Mouse (Mus musculus) MEL (cell line): Measurements from ENCODE around the gene Rims3. TPM values are rescaled to one million over a fixed set of nuclear protein-coding genes. Genes with fewer than 3 reads are reported as not detected.

ENCODE experiments used
- DNase-seq: peaks from one replicate; pipeline ENCODE4 v3.0.0; 2011; ENCODE audit warnings: low read depth, low spot score
- H3K27ac ChIP-seq: 2 replicates; pipeline ENCODE4 v1.5.1; 2012; ENCODE audit warnings: low read depth, mild to moderate bottlenecking, control low read depth, low read length, moderate library complexity; ENCODE audit not compliant: control insufficient read depth
- H3K27me3 ChIP-seq, 2 experiments: fragments of 150-350 bp in 1 of 2; sonication (generic) in 1 of 2; 2 replicates each; pipeline ENCODE4 v1.6.1; 2012; ENCODE audit warnings: low read length in 2 of 2, mild to moderate bottlenecking in 2 of 2, improper control_type of control experiment in 1 of 2, moderate library complexity in 1 of 2; ENCODE audit not compliant: insufficient read depth in 2 of 2, control insufficient read depth in 1 of 2
- H3K36me3 ChIP-seq, 2 experiments: 2 replicates each; pipeline ENCODE4 v1.6.1; 2012 to 2014; ENCODE audit warnings: low read length in 2 of 2, improper control_type of control experiment in 1 of 2, inconsistent platforms in 1 of 2, mild to moderate bottlenecking in 1 of 2; ENCODE audit not compliant: insufficient read depth in 2 of 2, control insufficient read depth in 1 of 2
- H3K4me1 ChIP-seq, 2 experiments: fragments of 150-350 bp in 1 of 2; sonication (generic) in 1 of 2; 2 replicates each; pipeline ENCODE4 v1.6.1; 2012; ENCODE audit warnings: low read length in 2 of 2, improper control_type of control experiment in 1 of 2, mild to moderate bottlenecking in 1 of 2; ENCODE audit not compliant: insufficient read depth in 2 of 2, control insufficient read depth in 1 of 2
- H3K4me3 ChIP-seq, 2 experiments: fragments of 150-350 bp in 1 of 2; sonication (generic) in 1 of 2; 2 replicates each; pipeline ENCODE4 v1.5.1; 2012; ENCODE audit warnings: low read depth in 2 of 2, low read length in 2 of 2, mild to moderate bottlenecking in 2 of 2, moderate library complexity in 2 of 2, control low read depth in 1 of 2, improper control_type of control experiment in 1 of 2; ENCODE audit not compliant: control insufficient read depth in 1 of 2, insufficient read depth in 1 of 2
- H3K79me2 ChIP-seq: 2 replicates; pipeline ENCODE4 v1.6.1; 2012; ENCODE audit warnings: mild to moderate bottlenecking, low read length, moderate library complexity; ENCODE audit not compliant: control insufficient read depth, poor library complexity, insufficient read depth
- H3K9ac ChIP-seq: 2 replicates; pipeline ENCODE4 v1.6.1; 2012; ENCODE audit warnings: low read depth, mild to moderate bottlenecking, control low read depth, low read length, moderate library complexity; ENCODE audit not compliant: control insufficient read depth, poor library complexity, severe bottlenecking
- H3K9me3 ChIP-seq: fragments of 150-350 bp; sonication (generic); replicated peaks from 2 replicates; pipeline ENCODE4 v1.6.1; 2012; ENCODE audit warnings: mild to moderate bottlenecking, low read length, improper control_type of control experiment, moderate library complexity; ENCODE audit not compliant: insufficient read depth
- CHD1 ChIP-seq: IDR thresholded peaks from 2 replicates; pipeline ENCODE4 v1.6.1; 2012; ENCODE audit warnings: low read depth, mild to moderate bottlenecking, inconsistent platforms, low read length, improper control_type of control experiment
- CTCF ChIP-seq, 3 experiments: IDR thresholded peaks in 2 of 3; conservative IDR thresholded peaks in 1 of 3; 2 replicates each; pipeline ENCODE4 v1.5.1; 2011 to 2012; ENCODE audit warnings: low read length in 3 of 3, low read depth in 2 of 3, mild to moderate bottlenecking in 2 of 3, improper control_type of control experiment in 1 of 3, inconsistent platforms in 1 of 3, mixed read lengths in 1 of 3, moderate library complexity in 1 of 3; ENCODE audit not compliant: control insufficient read depth in 1 of 3, insufficient read depth in 1 of 3, poor library complexity in 1 of 3, severe bottlenecking in 1 of 3
- E2F4 ChIP-seq: IDR thresholded peaks from 2 replicates; pipeline ENCODE4 v1.6.1; 2011; ENCODE audit warnings: low read depth, low read length, improper control_type of control experiment, borderline replicate concordance
- ELF1 ChIP-seq: IDR thresholded peaks from 2 replicates; pipeline ENCODE4 v1.6.1; 2014; ENCODE audit warnings: low read depth, mild to moderate bottlenecking, inconsistent platforms, low read length, improper control_type of control experiment, moderate library complexity
- EP300 ChIP-seq, 2 experiments: IDR thresholded peaks; 2 replicates each; pipeline ENCODE4 v1.6.1; 2011; ENCODE audit warnings: improper control_type of control experiment in 2 of 2, low read length in 2 of 2, low read depth in 1 of 2, mild to moderate bottlenecking in 1 of 2
- HCFC1 ChIP-seq: IDR thresholded peaks from 2 replicates; pipeline ENCODE4 v1.6.1; 2012; ENCODE audit warnings: low read depth, mild to moderate bottlenecking, inconsistent platforms, low read length, improper control_type of control experiment, moderate library complexity
- JUND ChIP-seq: IDR thresholded peaks from 2 replicates; pipeline ENCODE4 v1.6.1; 2011; ENCODE audit warnings: low read depth, mild to moderate bottlenecking, improper control_type of control experiment, low read length
- MAFK ChIP-seq: IDR thresholded peaks from 2 replicates; pipeline ENCODE4 v1.6.1; 2011; ENCODE audit warnings: low read depth, mild to moderate bottlenecking, low read length, improper control_type of control experiment, borderline replicate concordance
- MAX ChIP-seq: IDR thresholded peaks from 2 replicates; pipeline ENCODE4 v1.6.1; 2011; ENCODE audit warnings: low read length, improper control_type of control experiment
- MAZ ChIP-seq: IDR thresholded peaks from 2 replicates; pipeline ENCODE4 v1.6.1; 2012; ENCODE audit warnings: low read depth, mild to moderate bottlenecking, inconsistent platforms, low read length, improper control_type of control experiment
- MEF2A ChIP-seq: IDR thresholded peaks from 2 replicates; pipeline ENCODE4 v1.6.1; 2014; ENCODE audit warnings: low read depth, mild to moderate bottlenecking, inconsistent platforms, low read length, improper control_type of control experiment; ENCODE audit not compliant: poor library complexity, insufficient replicate concordance, severe bottlenecking; ENCODE audit errors: extremely low read depth
- NELFE ChIP-seq: IDR thresholded peaks from 2 replicates; pipeline ENCODE4 v1.6.1; 2011; ENCODE audit warnings: low read depth, low read length, improper control_type of control experiment
- NRF1 ChIP-seq: IDR thresholded peaks from 2 replicates; pipeline ENCODE4 v1.6.1; 2014; ENCODE audit warnings: low read depth, mild to moderate bottlenecking, inconsistent platforms, low read length, improper control_type of control experiment, moderate library complexity; ENCODE audit not compliant: poor library complexity, insufficient read depth, severe bottlenecking
- POLR2AphosphoS2 ChIP-seq: IDR thresholded peaks from 2 replicates; pipeline ENCODE4 v1.6.1; 2011; ENCODE audit warnings: low read length, improper control_type of control experiment
- TAL1 ChIP-seq: IDR thresholded peaks from 2 replicates; pipeline ENCODE4 v1.6.1; 2012; ENCODE audit warnings: mild to moderate bottlenecking, inconsistent platforms, low read length, moderate library complexity, mixed read lengths
- TBP ChIP-seq: IDR thresholded peaks from 2 replicates; pipeline ENCODE4 v1.8.0; 2011; ENCODE audit warnings: low read depth, low read length, improper control_type of control experiment
- UBTF ChIP-seq: IDR thresholded peaks from 2 replicates; pipeline ENCODE4 v1.6.1; 2012; ENCODE audit warnings: low read depth, mild to moderate bottlenecking, inconsistent platforms, low read length, improper control_type of control experiment, moderate library complexity, borderline replicate concordance; ENCODE audit not compliant: insufficient read depth
- USF1 ChIP-seq: IDR thresholded peaks from 2 replicates; pipeline ENCODE4 v1.6.1; 2014; ENCODE audit warnings: low read depth, mild to moderate bottlenecking, inconsistent platforms, low read length, improper control_type of control experiment, moderate library complexity
- USF2 ChIP-seq, 2 experiments: IDR thresholded peaks; 2 replicates each; pipeline ENCODE4 v1.6.1; 2011 to 2012; ENCODE audit warnings: improper control_type of control experiment in 2 of 2, low read length in 2 of 2, borderline replicate concordance in 1 of 2, inconsistent platforms in 1 of 2, low read depth in 1 of 2, mild to moderate bottlenecking in 1 of 2; ENCODE audit not compliant: insufficient read depth in 1 of 2
- ZC3H11A ChIP-seq: IDR thresholded peaks from 2 replicates; pipeline ENCODE4 v1.6.1; 2012; ENCODE audit warnings: low read depth, mild to moderate bottlenecking, inconsistent platforms, low read length, improper control_type of control experiment
- ZKSCAN1 ChIP-seq: IDR thresholded peaks from 2 replicates; pipeline ENCODE4 v1.6.1; 2012; ENCODE audit warnings: low read depth, mild to moderate bottlenecking, inconsistent platforms, low read length, improper control_type of control experiment, moderate library complexity
- ZMIZ1 ChIP-seq: IDR thresholded peaks from 2 replicates; pipeline ENCODE4 v1.6.1; 2012; ENCODE audit warnings: low read depth, mild to moderate bottlenecking, inconsistent platforms, low read length, improper control_type of control experiment, moderate library complexity
- ZNF384 ChIP-seq: IDR thresholded peaks from 2 replicates; pipeline ENCODE4 v1.6.1; 2012; ENCODE audit warnings: low read depth, mild to moderate bottlenecking, inconsistent platforms, low read length, improper control_type of control experiment
- polyA plus RNA-seq, 2 experiments: library from polyadenylated mRNA; stranded (reverse) in 1 of 2; unstranded in 1 of 2; fragments of >175 nt in 1 of 2; fragments of >200 nt in 1 of 2; gene quantifications; 2 replicates each; pipeline versions ENCODE4 v1.2.1 to v1.2.4; 2012; ENCODE audit warnings: low replicate concordance in 2 of 2, low read depth in 1 of 2; ENCODE audit not compliant: insufficient read length in 2 of 2, insufficient read depth in 1 of 2, missing spikeins in 1 of 2
- total RNA-seq: library from RNA; depleted of rRNA; stranded (reverse); fragments of 300-350 nt; gene quantifications from 2 replicates; pipeline ENCODE4 v1.2.3, GENCODE M21; 2012

Gene Rims3
- total and polyA plus RNA-seq, 3 experiments = 0.07 TPM; not detected in 2

- no peaks in the 10 kb centered on the region for H3K79me2 ChIP-seq
- no peak overlapping the region for H3K27ac ChIP-seq
- H3K27me3 ChIP-seq = no peaks in the 10 kb centered on the region
- no peak overlapping the region for H3K4me3 ChIP-seq
- no peak for DNase-seq
- H3K36me3 ChIP-seq = peaks cover 0 to 13% of the 10 kb centered on the region in 2 experiments; a peak in 2 of 4 replicates
- H3K4me1 ChIP-seq = peaks cover 0 to 11% of the 10 kb centered on the region in 2 experiments; a peak in 3 of 4 replicates
- no peak overlapping the region for H3K9ac ChIP-seq
- no peaks in the 10 kb centered on the region for H3K9me3 ChIP-seq
- TF ChIP-seq NRF1 (no peak), POLR2AphosphoS2 (no peak), NELFE (no peak), ELF1 (no peak), TAL1 (no peak), ZMIZ1 (no peak), ZC3H11A (no peak), CTCF (IDR thresholded peaks at IDR 0.05 in 2 of 3, conservative IDR thresholded peaks at IDR 0.05 in 1 of 3; ENCODE audit: control insufficient read depth in 1 of 3, insufficient read depth in 1 of 3, low read depth in 2 of 3, low read length in 3 of 3, poor library complexity in 1 of 3, severe bottlenecking in 1 of 3) (no peak), MAZ (no peak), CHD1 (no peak), MAX (no peak), E2F4 (no peak), HCFC1 (no peak), ZNF384 (no peak), USF2 (IDR thresholded peaks at IDR 0.05; ENCODE audit: borderline replicate concordance in 1 of 2, insufficient read depth in 1 of 2, low read depth in 1 of 2, low read length in 2 of 2) (no peak), MEF2A (no peak), EP300 (IDR thresholded peaks at IDR 0.05; ENCODE audit: low read depth in 1 of 2, low read length in 2 of 2) (no peak), USF1 (no peak), MAFK (no peak), TBP (no peak)
These were observed 56.5 kb downstream of the Rims3 start for GRCm38 (mm10) chr4:120911086-120911485.

GRCm38 (mm10) chr4:120912866-120913265 is 58.2 kb downstream of the Rims3 start:
- H3K79me2 ChIP-seq = no peaks in the 10 kb centered on the region
- H3K27me3 ChIP-seq = no peaks in the 10 kb centered on the region
- H3K9ac ChIP-seq = no peak overlapping the region
- TF ChIP-seq UBTF (no peak), JUND (no peak), ZKSCAN1 (no peak)
- TF ChIP-seq, all 39 proteins: peak for 0
- H3K4me1 ChIP-seq = peaks cover 0 to 11% of the 10 kb centered on the region in 2 experiments; a peak in 3 of 4 replicates
- H3K9me3 ChIP-seq = no peaks in the 10 kb centered on the region
- no peak for DNase-seq
- H3K27ac ChIP-seq = no peak overlapping the region
- H3K36me3 ChIP-seq = peaks cover 0 to 13% of the 10 kb centered on the region in 2 experiments; a peak in 2 of 4 replicates
- H3K4me3 ChIP-seq = no peak overlapping the region
